Mouse (Mus musculus) lung, embryonic 16.5 days (tissue): Measurements from ENCODE around the gene Gp9. TPM values are rescaled to one million over a fixed set of nuclear protein-coding genes. Genes with fewer than 3 reads are reported as not detected.

ENCODE experiments used
- ATAC-seq: fragments of 200-750 bp; cut with Nextera tagmentation; 2 replicates; pipeline ENCODE4 v1.8.0; 2017; ENCODE audit warnings: low read depth, mild to moderate bottlenecking, moderate library complexity
- H3K27ac ChIP-seq: fragments of 300-500 bp; sonication (generic); 2 replicates; pipeline ENCODE4 v1.5.1; 2014; ENCODE audit warnings: mild to moderate bottlenecking, control low read depth, low read length
- H3K27me3 ChIP-seq: fragments of 300-500 bp; sonication (generic); 2 replicates; pipeline ENCODE4 v1.6.1; 2014; ENCODE audit warnings: low read depth, low read length, mixed read lengths; ENCODE audit not compliant: control insufficient read depth, insufficient read depth
- H3K36me3 ChIP-seq: fragments of 300-500 bp; sonication (generic); 2 replicates; pipeline ENCODE4 v1.6.1; 2014; ENCODE audit warnings: low read length; ENCODE audit not compliant: control insufficient read depth, insufficient read depth
- H3K4me1 ChIP-seq: fragments of 300-500 bp; sonication (generic); replicated peaks from 2 replicates; pipeline ENCODE4 v1.6.1; 2014; ENCODE audit warnings: low read length, mixed read lengths; ENCODE audit not compliant: control insufficient read depth, insufficient read depth
- H3K4me2 ChIP-seq: fragments of 300-500 bp; sonication (generic); 2 replicates; pipeline ENCODE4 v1.6.1; 2014; ENCODE audit warnings: low read depth, low read length, control low read depth
- H3K4me3 ChIP-seq: fragments of 300-500 bp; sonication (generic); 2 replicates; pipeline ENCODE4 v1.5.1; 2014; ENCODE audit warnings: mild to moderate bottlenecking, low read length, control low read depth
- H3K9ac ChIP-seq: fragments of 300-500 bp; sonication (generic); 2 replicates; pipeline ENCODE4 v1.6.1; 2014; ENCODE audit warnings: low read length, control low read depth
- H3K9me3 ChIP-seq: fragments of 300-500 bp; sonication (generic); 2 replicates; pipeline ENCODE4 v1.6.1; 2016; ENCODE audit warnings: low read length; ENCODE audit not compliant: control insufficient read depth
- WGBS: fragments of 180-500 bp; shearing (Covaris S2); extraction: QIAGEN DNeasy Blood & Tissue Kit; methylation state at CpG from one replicate; pipeline ENCODE4 v1.1.7; 2014; 5-methylcytosine and 5-hydroxymethylcytosine counted together
- polyA plus RNA-seq: library from polyadenylated mRNA; unstranded; fragments of >200 nt; fragmentation: Nextera tagmentation; extraction: Ambion mirVana; gene quantifications from 2 replicates; pipeline ENCODE4 v1.2.1, GENCODE M21; 2015

Gp9 gene
- polyA plus RNA-seq, 1 experiment from 2014 or later: 3.4 TPM

GRCm38 (mm10) chr6:87746059-87746458, 31.8 kb upstream of the Gp9 start:
- Histone ChIP-seq H3K9me3 (no peaks in the 10 kb centered on the region), H3K4me3 (no peak overlapping the region), H3K36me3 (no peaks in the 10 kb centered on the region), H3K27me3 (no peaks in the 10 kb centered on the region), H3K4me1 (peaks cover 16% of the 10 kb centered on the region), H3K4me2 (no peak overlapping the region), H3K9ac (no peak overlapping the region), H3K27ac (peak overlapping the region; percentile 48)
- 34% methylated on average over 3 of the region's 3 CpGs for WGBS
- peak; percentile 51; the same call in 1 of the 2 replicates for ATAC-seq

DNA sequence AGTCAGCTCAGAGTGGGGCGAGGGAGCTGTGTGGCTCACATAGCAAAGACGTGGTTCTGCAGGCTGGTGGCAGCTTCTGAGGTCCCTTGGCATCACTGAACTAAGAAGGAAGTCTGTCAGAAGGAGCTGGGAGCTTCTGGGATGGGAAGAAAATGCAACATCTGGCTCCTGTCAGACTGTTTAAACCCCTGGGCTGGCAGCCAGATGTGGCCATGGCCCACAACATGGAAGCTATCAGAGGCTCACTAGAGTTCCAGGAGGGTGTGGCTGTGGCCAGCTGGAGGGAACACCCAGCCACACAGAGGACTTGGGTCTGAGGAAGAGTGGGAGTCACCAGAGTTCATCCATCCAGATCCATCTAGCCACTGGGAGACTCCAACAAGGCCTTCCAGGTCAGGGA, 31.0 kb upstream of the Gp9 start:
- ATAC-seq: peak; percentile 88
- H3K9ac ChIP-seq: no peak overlapping the region
- H3K27me3 ChIP-seq: no peaks in the 10 kb centered on the region
- WGBS: 38% methylated on average over 2 of the region's 2 CpGs
- peak overlapping the region; percentile 65 for H3K27ac ChIP-seq
- H3K9me3 ChIP-seq: no peaks in the 10 kb centered on the region
- no peak overlapping the region for H3K4me3 ChIP-seq
- no peaks in the 10 kb centered on the region for H3K36me3 ChIP-seq
- peaks cover 16% of the 10 kb centered on the region for H3K4me1 ChIP-seq
- no peak overlapping the region for H3K4me2 ChIP-seq

DNA sequence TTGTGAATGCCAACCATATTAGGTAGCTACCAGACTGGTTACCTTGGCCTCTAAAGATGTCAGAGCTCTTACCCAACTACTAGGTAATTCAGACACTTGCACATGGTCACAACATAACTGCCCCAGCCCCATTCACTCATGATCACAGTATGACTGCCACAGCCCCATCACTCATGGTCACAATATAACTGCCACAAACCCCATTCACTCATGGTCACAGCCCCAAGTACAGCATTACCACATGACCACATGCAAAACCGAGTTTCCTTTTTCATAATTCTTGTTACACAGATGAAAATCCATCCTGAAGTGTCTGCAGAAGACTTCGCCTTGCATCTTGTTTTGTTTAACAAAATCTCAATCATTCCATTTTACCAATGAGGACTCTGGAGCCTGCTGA, 29.8 kb upstream of the Gp9 start:
- H3K9me3 ChIP-seq: no peaks in the 10 kb centered on the region
- 70% methylated on average over 2 of the region's 2 CpGs for WGBS
- no peaks in the 10 kb centered on the region for H3K36me3 ChIP-seq
- H3K4me3 ChIP-seq: no peak overlapping the region
- no peak overlapping the region for H3K4me2 ChIP-seq
- no peaks in the 10 kb centered on the region for H3K27me3 ChIP-seq
- ATAC-seq: no peak
- no peak overlapping the region for H3K9ac ChIP-seq
- H3K4me1 ChIP-seq: peaks cover 16% of the 10 kb centered on the region
- H3K27ac ChIP-seq: no peak overlapping the region

DNA sequence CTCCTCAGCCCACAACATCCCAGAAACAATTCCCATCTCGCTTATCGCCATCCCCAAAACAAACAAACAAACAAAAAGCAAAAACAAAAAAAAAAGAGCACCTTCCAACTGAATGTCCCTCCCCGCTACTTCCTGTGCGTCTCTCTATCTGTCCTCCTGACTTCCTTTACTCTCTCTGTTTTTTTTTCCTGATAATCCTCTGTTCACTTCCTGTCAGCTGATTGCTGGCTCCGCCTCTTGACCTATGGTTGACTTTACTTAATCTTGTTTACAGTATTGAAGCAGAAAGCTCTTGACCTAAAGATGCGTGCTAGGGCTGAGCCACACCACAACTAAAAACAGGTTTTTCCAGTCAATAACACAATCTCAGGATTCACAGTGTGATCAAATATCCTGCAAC, 29.3 kb upstream of the Gp9 start:
- ATAC-seq: no peak
- H3K9ac ChIP-seq: no peak overlapping the region
- no peaks in the 10 kb centered on the region for H3K9me3 ChIP-seq
- H3K36me3 ChIP-seq: no peaks in the 10 kb centered on the region
- no peak overlapping the region for H3K4me3 ChIP-seq
- no peaks in the 10 kb centered on the region for H3K27me3 ChIP-seq
- H3K27ac ChIP-seq: no peak overlapping the region
- H3K4me2 ChIP-seq: no peak overlapping the region
- WGBS: 75% methylated on average over 6 of the region's 6 CpGs
- H3K4me1 ChIP-seq: peaks cover 16% of the 10 kb centered on the region

GRCm38 (mm10) chr6:87750184-87750910, 27.5 kb upstream of the Gp9 start:
- no peaks in the 10 kb centered on the region for H3K9me3 ChIP-seq
- no peak overlapping the region for H3K4me3 ChIP-seq
- H3K4me1 ChIP-seq: peaks cover 12% of the 10 kb centered on the region
- H3K9ac ChIP-seq: no peak overlapping the region
- no peak overlapping the region for H3K4me2 ChIP-seq
- 72% methylated on average over 8 of the region's 8 CpGs for WGBS
- no peaks in the 10 kb centered on the region for H3K27me3 ChIP-seq
- no peaks in the 10 kb centered on the region for H3K36me3 ChIP-seq
- no peak for ATAC-seq
- H3K27ac ChIP-seq: no peak overlapping the region

GRCm38 (mm10) chr6:87751574-87751973, 26.3 kb upstream of the Gp9 start:
- Histone ChIP-seq H3K27me3 (no peaks in the 10 kb centered on the region), H3K4me1 (peaks cover 5% of the 10 kb centered on the region; the same call in 1 of the 2 replicates), H3K27ac (no peak overlapping the region), H3K9ac (no peak overlapping the region), H3K4me3 (no peak overlapping the region), H3K36me3 (no peaks in the 10 kb centered on the region), H3K9me3 (no peaks in the 10 kb centered on the region), H3K4me2 (no peak overlapping the region)
- ATAC-seq: no peak
- WGBS: 81% methylated on average over 6 of the region's 6 CpGs

GRCm38 (mm10) chr6:87755196-87755595, 22.7 kb upstream of the Gp9 start:
- Histone ChIP-seq H3K27me3 (no peaks in the 10 kb centered on the region), H3K27ac (no peak overlapping the region), H3K9me3 (no peaks in the 10 kb centered on the region), H3K4me3 (no peak overlapping the region), H3K4me1 (no peaks in the 10 kb centered on the region), H3K36me3 (no peaks in the 10 kb centered on the region), H3K9ac (no peak overlapping the region), H3K4me2 (no peak overlapping the region)
- 65% methylated on average over 4 of the region's 4 CpGs for WGBS
- ATAC-seq: no peak

- no peaks in the 10 kb centered on the region for H3K27me3 ChIP-seq
- no peak overlapping the region for H3K27ac ChIP-seq
- H3K9me3 ChIP-seq: no peaks in the 10 kb centered on the region
- no peaks in the 10 kb centered on the region for H3K36me3 ChIP-seq
- H3K4me2 ChIP-seq: no peak overlapping the region
- no peaks in the 10 kb centered on the region for H3K4me1 ChIP-seq
- 86% methylated on average over 8 of the region's 8 CpGs for WGBS
- ATAC-seq: no peak
- H3K4me3 ChIP-seq: no peak overlapping the region
- H3K9ac ChIP-seq: no peak overlapping the region
These were observed 21.0 kb upstream of the Gp9 start for GRCm38 (mm10) chr6:87756896-87757295.

GRCm38 (mm10) chr6:87759404-87759803, 18.5 kb upstream of the Gp9 start:
- no peak for ATAC-seq

More at GRCm38 (mm10) chr6:87759404-87759803, 18.5 kb upstream of the Gp9 start:
- Histone ChIP-seq H3K36me3 (no peaks in the 10 kb centered on the region), H3K4me3 (no peak overlapping the region), H3K4me2 (no peak overlapping the region), H3K4me1 (no peaks in the 10 kb centered on the region), H3K27me3 (no peaks in the 10 kb centered on the region), H3K27ac (no peak overlapping the region), H3K9me3 (no peaks in the 10 kb centered on the region), H3K9ac (no peak overlapping the region)
- WGBS: 42% methylated on average over 3 of the region's 3 CpGs
